Mouse (Mus musculus) mouse embryonic stem cell (cell line): ENCODE data around the gene Pam.

ENCODE experiments used
- in situ Hi-C, 2 experiments: fragments of 300-500 bp; cut with MboI; formaldehyde crosslinking; loops; 1 replicate in 1 of 2; 3 replicates in 1 of 2; pipeline ENCODE4 v1.14.3; 2019 to 2020; ENCODE audit warnings: low sequenced_read_pairs in 2 of 2, low pct_unique_long_range_greater_than_20kb in 1 of 2, mixed read lengths in 1 of 2; ENCODE audit not compliant: unreplicated experiment in 1 of 2

Gene Pam

DNA sequence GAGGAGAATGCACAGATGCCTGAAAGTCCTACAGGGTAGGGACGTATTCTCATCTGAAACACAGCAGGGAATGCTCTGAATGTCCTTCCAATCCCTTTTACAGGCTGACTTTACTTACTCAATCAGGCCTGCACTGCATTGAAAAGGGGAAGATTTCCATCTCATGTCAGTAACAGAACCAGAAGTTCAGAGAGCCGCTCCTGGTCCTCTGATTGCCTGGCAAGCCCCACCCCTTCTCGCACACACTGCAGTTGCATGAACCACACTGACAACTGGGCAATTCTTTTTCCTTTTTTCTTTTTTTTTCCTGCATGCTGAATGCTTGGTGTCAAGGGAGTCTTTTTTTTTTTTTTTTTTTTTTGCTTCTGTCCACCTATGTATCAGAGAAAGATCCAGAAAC, 11.9 kb downstream of the Pam start:
- in situ Hi-C loops: no loop called here

DNA sequence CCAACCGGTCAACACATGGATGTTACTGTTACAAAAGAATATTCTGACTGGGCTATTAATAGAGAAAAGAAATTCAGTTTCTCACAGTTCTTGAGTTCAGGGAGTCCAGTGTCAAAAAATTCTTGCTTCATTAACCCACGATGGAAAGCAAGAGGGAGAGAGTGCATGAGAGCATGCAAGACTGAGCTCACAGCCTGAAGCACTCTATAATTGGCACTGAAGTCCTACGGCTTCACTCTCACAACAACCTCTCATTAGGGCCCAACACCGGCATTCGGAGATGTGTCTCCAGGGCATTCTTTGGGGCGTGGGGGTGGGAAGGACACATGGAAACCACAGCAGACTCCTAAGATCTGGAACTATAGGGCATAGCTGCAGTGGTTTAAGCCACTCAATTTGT, 12.5 kb downstream of the Pam start:
- in situ Hi-C loops: no loop called here

DNA sequence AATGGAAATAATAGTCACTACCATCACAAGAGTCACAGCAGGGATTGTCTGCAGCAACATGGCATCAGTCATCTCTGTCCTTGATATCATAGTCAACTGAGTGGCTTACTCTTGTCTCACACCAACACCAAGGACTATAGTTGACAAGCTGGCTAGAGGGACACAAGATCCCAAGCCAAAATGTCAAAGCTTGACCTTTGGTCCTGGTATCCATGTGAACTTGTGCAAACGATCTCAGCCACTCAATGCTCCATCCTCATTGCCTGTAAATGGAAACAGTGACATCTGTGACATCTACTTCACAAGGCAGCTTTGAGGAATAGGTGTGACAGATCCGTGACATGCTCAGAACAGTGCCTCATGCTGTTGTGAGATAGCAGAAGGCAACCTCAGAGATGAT, 15.0 kb downstream of the Pam start:
- in situ Hi-C loops: no loop called here

DNA sequence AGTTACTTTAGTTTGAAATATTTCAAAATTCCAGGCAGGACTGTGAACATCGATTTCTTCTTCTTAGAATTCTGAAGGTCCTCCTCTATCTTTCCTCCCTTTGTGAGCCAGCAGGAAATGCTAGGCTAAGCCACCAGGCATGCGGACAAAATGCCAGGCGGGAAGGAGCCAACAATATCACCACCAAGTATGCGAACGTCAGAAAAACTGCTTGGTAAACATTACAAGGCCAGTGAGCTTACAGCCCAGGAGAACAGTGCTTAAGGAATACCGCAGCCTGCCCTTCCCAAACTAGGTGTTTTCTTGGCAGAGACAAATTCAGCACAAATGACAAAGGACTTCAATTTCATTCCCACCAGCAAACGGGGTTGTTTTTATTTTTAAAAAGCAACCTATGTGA, 15.8 kb downstream of the Pam start:
- in situ Hi-C loops: no loop called here

DNA sequence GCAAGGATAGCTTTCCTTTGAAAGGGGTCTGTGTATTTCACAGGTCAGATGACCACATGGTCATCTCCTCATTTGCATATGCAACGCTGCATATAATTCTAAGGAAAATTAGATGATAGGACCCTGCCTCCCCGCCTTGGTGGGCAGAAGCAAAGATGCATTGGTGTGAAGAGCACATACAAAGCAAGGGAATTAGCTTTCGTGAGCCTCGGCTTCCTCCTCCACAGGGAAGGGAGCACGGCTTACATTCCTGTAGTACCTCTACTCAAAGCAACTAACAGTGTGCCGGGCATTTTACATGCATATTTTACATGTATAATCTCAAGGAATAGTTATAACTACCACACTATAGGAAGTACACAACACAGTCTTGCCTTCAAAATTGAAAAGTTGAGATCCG, 16.7 kb downstream of the Pam start:
- in situ Hi-C loops: no loop called here

DNA sequence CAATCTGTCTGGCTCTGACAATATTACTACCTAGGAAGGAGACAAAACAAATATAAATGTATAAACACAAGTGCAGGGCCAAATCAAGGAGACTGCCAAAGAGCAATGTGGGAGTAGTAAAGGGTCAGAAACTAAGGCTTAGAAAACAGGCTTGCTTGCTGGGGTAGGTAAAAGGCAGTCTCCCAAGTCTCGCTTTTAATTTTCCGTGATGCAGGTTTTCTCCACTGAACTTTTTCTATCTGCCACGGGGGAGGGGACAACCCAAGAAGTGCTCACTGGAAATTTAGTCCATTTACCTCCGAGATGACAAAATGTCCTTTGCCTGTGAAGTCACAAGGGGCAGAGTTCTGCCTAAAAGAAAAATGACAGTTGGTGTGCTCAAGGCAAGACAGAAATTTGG, 21.6 kb downstream of the Pam start:
- in situ Hi-C loops: no loop called here

DNA sequence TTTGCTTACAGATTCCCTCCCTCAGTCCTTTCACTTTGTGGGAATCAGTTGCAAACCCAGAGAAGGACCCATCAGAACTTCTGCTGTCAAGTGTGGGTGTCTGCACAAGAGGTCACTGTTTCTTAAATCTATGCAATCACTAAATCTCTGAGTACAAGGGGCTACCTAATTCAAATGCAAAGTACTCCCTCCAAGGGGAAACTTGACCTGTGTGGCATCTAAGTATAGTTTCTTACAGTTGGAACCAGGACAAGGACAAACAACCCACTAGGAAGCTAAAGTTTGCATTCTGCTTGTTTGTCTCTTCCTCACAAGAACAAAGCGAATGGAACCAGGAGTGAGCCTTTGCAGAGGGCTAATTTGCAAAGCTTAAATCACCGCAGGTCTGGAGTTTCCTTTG, 22.3 kb downstream of the Pam start:
- in situ Hi-C loops: no loop called here

DNA sequence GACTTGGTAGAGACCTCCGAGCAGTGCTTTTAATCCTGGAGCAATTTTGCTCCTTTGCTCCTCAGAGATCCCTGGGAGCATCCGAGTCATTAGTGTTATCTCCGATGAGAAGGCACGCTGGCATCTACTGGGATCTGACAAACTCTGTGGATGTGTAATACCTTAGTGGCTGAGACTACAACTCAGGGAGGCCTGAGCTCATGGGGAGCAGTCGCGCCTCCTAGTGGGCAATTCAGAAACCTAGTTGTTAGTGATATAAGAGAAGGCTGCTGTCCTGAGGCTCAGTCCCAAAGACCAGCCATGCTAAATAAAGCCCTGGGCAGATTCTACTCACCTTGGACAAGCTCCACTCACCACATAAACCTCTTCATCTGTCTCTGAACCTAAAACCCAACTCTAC, 23.4 kb downstream of the Pam start:
- in situ Hi-C loops: no loop called here

DNA sequence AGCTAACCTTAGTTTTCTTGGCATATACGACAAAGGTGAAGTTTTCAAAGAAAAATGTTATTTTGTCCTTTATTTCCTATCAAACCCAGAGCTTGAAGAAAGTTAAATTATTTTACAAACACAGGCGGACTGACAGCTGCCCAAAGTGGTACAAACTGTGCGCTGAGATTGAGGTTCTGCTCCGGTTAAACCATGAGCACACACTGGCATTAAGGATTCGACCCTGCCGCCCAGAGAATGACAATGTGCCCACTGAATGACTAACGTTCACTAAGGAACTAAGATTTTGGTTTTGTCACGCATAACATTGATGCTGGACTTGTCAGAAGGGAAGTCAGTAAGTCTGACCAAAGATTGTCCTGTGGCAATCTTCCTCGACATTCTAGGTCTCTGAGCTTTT, 24.0 kb downstream of the Pam start:
- in situ Hi-C loops: no loop called here

DNA sequence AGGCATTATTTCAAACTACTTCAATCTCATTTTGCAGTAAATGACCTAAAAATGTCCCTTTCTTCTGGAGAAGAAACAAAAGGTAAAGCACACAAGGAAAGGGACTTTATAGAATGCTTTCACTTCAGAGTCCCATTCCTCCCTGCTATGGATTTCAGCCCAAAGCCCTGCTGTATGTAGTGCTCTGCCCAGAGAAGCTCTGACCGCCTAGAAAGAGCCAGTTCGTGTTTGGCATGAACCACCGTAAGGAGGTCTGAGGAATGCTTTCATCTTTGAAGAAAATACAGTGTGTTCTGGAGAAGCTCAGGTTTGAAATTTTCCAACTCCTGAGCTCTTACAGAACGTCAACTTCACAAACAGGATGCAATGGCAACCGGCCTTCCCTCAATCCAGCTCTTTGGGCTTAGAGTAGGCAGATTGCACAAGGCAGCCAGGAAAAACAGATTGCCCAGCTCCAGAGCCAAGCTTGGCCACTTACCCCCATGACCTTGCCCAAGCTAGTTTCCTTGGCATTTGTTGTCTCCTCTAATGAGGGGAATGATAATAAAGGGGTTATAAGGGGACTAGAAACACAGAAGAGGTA, 24.6 kb downstream of the Pam start:
- in situ Hi-C loops: no loop called here

DNA sequence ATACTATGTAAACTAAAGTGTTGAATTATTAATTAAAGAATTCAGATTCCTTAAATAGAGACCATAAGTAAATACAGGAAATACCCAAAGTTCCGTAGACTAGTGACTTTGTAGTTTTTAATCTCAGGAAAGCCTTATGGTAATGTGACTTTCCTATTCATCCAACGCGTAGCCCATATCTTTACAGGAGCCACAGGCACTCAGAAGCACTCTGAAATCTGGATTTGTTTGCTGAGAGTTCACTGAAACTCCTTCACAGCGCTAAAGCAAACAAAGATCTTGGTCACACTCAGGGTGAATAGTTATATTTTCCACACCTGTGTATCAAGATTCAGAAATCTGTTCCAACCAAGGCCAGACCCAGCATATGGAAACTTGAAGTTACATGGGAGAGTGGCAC, 27.3 kb downstream of the Pam start:
- in situ Hi-C loops: no loop called here

DNA sequence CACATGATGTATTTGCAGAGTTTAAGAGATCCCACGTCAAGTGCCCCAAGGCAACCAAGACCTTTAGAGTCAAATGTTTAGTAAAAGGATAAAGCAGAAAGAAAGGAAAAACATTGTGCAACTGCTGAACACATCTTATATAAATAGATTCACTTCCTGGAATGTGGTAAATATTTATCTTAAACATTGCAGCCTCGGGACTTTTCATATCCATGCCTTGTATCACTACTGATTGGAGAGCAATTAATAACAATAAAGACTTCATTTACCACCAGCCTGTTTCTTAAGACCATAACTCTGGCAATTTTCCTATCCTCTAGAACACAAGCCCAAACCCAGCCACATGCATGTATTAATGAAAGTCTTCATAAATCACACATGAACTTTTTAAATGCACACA, 33.4 kb downstream of the Pam start:
- in situ Hi-C loops: no loop called here

DNA sequence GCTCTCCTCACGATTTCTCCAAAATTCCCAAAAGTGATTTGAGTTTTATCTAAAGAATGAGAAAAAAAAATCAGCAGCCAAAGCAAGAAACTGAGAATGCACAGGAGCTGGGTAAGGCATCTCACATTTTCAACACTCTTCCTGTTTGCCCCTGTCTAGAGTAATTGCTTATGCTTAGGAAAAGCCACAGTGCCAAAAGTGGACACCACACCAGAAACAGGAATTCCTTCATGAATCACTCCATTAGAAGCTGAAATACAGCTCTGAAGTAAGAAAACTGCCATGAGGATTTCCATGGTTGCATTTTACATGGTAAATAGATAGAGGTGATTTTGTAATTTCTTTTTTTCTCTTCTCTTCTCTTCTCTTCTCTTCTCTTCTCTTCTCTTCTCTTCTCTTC, 36.0 kb downstream of the Pam start:
- in situ Hi-C loops: no loop called here

DNA sequence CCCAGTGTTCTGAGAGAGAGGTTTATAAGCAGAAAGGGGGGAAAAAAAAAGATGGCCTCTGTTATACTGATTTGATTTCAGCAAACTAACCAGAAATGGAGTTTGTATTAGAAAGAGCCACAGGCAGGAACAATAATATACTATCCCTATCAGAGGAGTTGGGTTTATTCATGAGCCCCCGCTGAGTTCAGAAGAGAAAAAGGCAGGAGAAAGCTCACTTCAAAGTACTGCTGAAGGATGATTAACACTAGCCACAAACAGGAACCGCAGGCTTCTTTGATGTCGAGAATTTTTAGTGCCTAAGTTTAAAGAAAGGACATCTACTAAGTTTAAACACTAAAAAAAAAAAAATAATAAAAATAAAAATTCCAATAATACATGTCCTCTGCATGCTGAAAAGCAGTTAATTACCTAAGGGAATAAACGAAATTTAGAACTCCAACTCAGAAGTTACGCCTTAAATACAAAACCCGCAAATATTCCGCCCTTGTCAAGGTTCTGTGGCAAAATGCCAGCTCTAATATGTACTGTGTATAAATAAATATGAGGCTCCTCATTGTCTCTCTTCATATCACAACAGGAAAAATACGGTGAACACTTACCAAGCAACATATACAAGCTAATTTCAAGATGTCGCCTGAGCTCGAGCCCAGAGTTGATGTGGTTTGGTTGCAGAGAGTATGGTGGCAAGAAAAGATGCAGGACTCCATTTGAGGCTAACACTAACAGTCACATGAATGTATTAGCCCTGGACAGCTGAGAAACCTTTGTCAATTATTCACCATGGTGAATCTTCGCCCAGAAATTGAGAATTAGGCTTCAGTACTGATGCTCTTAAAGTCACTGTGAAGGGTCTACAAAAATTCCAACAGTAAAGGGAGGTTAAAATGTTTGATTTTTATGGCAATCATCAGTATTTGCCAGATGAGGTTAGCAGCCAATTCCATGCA, 38.2 kb downstream of the Pam start:
- in situ Hi-C loops: no loop called here

DNA sequence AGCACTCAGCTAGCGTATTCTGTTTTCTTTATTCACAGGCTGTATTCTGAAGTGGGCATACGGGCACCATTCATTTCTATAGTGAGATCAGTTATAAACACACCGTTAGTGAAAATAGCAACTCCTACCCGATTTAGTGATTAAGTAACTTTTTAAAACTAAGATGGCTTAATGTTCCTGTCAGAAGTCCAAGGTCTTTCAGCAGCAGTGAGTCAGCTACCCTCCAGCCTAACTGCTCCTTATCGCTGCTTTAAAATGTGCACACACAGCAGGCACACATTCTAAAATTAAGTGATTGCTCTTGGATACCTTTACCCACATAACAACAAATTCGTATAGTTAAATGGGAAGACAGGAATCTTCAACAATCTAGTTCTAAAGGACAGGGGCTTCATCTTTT, 39.2 kb downstream of the Pam start:
- in situ Hi-C loops: no loop called here

DNA sequence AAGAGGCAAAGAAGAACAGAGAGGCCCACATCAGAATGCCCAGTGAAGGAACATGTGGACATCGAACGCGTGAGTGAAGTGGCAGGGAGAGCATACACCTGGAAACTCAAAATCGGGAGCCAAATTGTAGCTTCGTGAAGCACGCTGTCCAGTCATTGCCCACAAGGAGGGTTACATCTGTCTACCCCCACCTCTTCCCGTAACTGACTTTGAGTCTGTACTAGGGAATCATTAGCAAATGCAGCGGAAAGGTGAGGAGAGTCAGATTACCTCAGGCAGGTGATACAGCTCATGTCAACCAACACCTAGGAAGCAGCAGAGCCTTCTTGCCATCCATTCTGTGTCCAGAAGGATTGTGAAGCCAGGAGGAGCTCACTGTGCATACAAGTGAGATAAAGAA, 39.9 kb downstream of the Pam start:
- in situ Hi-C loops: no loop called here

DNA sequence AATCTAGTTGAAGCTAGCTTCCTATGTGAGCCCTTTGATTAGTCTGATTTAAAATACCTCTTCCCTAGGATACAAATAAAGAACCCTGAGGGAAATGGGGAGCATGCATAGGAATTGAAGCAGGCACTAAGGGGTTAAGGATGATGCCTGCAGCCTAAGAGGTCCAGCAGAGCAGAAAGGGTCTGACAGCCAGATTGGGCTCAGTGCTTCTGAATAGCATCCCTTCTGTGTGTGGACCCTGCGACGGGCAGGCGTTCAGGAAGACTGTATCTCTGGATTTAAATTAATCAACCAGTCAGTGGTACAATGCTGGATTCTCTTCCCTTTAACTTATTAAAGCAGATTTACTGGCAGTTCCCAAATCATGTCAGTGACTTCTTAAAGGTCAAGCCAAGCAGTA, 41.5 kb downstream of the Pam start:
- in situ Hi-C loops: no loop called here

DNA sequence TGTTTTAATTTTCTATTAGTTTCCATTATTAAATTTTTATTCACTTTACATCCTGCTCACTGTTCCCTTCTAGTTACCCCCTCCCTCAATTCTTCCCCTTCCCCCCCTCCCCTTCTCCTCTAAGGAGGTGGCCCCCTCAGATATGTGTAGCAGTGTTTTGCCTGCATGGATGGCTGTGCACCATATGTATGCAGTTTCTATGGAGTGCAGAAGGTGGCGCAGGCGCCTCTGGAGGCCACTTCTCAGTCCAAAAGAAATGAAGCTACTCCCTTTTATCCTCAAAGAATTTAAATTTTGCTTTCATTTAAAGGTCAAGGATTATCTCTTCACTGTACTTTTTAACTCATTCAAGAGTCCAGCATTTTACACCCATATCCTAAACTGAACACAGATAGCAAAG, 42.0 kb downstream of the Pam start:
- in situ Hi-C loops: no loop called here

DNA sequence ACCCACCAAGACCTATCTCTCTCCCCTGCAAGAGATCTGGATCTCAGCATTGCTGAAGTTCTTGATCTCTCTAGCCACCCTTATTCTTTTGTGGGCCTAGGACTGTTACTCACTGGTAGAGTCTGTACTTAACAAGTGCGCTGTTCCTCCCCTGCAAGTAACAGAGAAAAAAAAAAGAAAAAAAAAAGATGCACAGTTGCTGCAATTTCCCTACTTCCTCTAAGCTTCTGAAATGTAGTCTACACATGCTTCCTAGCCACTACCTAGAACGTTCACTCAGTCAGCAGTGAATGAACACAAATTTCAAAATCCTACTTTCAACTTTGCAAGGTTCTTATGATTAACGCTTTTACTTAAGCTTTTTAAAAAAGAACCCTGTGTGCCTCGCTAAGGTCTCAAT, 42.7 kb downstream of the Pam start:
- in situ Hi-C loops: no loop called here

DNA sequence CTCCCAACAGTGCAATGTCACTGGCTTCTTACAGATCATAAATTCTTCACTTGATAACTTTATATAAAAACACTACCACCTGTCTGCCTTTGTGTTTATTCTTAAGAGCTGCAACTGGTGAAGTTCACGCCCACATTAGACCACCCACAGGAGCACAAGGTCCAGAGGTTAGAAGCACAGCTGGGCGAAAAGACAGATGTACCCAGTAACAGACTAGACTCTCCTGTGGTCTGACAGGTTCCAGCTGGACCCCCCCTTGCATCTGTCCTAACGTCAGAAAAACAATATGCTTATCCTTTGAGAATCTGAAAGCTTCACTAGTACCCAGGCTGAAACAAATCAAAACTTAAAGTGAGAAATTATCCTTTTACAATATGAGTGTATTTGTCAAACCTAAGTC, 44.4 kb downstream of the Pam start:
- in situ Hi-C loops: no loop called here
